Mouse (Mus musculus) left cerebral cortex, postnatal 36 days (tissue): ENCODE measurements around the gene Scd3. TPM values are rescaled to one million over a fixed set of nuclear protein-coding genes. Genes with fewer than 3 reads are reported as not detected.
"Not testable (repeated sequence)": the region's sequence is repeated elsewhere in the genome, so short reads cannot be mapped to it uniquely, and the experiment has no call there.

ENCODE experiments used
- DNase-seq, 2 experiments: peaks; one replicate each; pipeline ENCODE4 v3.0.0; 2021 to 2022; ENCODE audit warnings: low spot score in 2 of 2, mixed read lengths in 1 of 2
- intact Hi-C: fragments of 180-260 bp; cut with DNase I; formaldehyde crosslinking; loops from one replicate; pipeline ENCODE4 v1.15.1; 2025
- total RNA-seq, 2 experiments: library from RNA; stranded (reverse); gene quantifications; 2 replicates each; pipeline ENCODE4 v1.2.3; 2021

The Scd3 gene
- total RNA-seq, 2 experiments from 2014 or later: 2.5 to 2.8 TPM

GRCm38 (mm10) chr19:44229776-44230175, 26.7 kb downstream of the Scd3 start:
- intact Hi-C loops: no loop called here
- no peak for DNase-seq

DNA sequence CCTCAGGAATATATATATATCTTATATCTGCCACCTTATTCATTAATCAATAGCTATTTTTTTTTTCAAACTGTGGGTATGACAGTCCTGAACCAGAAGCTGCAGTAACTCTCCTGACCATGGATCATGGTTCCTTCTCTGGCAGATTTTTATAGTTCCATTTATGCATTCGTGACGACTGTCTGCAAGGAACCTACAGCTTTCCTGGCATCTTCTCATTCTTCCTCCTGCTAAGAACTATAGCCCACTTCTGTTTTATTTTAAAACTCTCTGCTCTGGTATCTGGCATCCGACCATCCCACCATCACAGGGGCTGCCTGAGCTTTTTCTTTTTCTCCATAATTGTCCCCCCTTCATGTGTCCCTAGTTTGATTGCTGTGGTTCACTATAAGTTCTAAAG, 27.1 kb downstream of the Scd3 start:
- DNase-seq: no peak

DNA sequence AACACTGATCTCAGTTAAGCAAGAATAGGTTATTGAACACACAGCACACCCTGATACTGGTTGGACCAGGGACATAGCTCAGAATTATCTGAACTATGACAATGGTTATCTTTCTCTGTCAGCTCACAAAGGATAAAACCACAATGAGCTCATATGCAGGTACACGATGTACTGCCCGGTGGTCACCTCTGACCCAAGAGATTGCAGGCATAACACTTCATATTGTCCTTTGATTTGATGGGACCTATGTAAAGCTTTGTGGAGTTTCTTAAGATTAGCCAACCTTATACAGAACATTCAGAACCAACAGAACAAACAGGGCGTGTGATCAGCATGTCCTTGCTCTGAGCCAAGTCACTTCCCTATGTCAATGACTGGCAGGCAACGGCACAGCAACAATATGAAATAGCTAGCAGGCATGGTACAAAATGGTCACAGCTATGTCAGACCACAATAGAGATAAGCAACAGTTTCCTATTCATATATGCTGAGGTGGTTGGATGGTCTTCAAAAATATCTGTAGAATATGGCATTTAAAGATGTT, 28.6 kb downstream of the Scd3 start:
- intact Hi-C loops: no loop called here
- no peak for DNase-seq

More for the DNA sequence above, 27.1 kb downstream of the Scd3 start:
- intact Hi-C loops: no loop called here

GRCm38 (mm10) chr19:44237471-44238006, 34.5 kb downstream of the Scd3 start:
- intact Hi-C loops: no loop called here
- peak in 1 of 2 experiments; percentile 14 for DNase-seq

GRCm38 (mm10) chr19:44238906-44239305, 35.8 kb downstream of the Scd3 start:
- intact Hi-C loops: no loop called here
- no peak for DNase-seq

GRCm38 (mm10) chr19:44245761-44246171, 42.7 kb downstream of the Scd3 start:
- DNase-seq: no peak
- intact Hi-C loops: loop anchor here (5.0 kb wide), 1 partner anchor 162 kb away; the partner anchor contains the start of gene Scd1

GRCm38 (mm10) chr19:44246341-44246911, 43.4 kb downstream of the Scd3 start:
- intact Hi-C loops: loop anchor here (5.0 kb wide), 1 partner anchor 161 kb away; the partner anchor contains the start of gene Scd1
- no peak for DNase-seq

GRCm38 (mm10) chr19:44247281-44248080, 44.4 kb downstream of the Scd3 start:
- intact Hi-C loops: loop anchor here (1.0 to 5.0 kb wide), 3 partner anchors 20 to 160 kb away; partner anchors contain the start of gene Scd1
- no peak for DNase-seq

DNA sequence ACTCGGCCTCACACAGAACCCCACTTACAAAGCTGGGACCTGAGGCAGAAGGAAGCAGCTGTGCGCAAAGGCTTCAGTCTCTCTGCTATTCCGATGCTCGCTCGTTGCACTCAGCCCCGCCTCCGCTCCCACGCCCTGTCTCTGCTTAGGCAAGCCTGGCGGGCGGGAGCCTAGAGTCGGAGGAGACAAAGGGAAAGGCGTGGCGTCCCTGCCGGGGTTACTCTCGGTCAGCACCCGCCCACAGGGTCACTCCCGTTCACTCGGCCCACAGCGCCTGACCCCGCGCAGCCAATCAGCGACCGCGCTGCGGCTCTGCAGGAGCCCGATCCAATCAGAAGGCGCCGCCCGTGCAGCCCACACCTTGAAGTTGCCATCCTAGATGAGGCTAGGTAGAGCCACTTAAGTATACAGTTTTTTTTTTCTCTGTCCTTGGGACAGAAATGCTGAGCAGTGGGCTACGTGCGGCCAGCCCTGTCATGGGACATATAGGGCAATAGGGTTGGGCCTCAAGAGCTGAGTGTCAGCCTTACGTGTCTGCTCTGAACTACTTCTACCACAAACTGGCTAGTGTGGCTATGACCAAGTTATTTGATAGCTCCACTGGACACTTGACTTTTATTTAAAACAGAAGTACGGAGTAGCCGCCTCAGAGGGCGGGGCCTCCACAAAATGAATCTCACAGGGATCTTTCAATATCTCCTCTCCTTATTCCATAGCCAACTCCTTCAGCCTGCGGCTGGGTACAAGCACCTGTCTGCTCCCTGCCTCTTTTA, 45.2 kb downstream of the Scd3 start:
- intact Hi-C loops: loop anchor here (1.0 to 5.0 kb wide), 3 partner anchors 19 to 159 kb away; partner anchors contain the start of gene Scd1
- peak; percentile 88 for DNase-seq

- intact Hi-C loops: loop anchor here (1.0 to 5.0 kb wide), 3 partner anchors 18 to 158 kb away; partner anchors contain the start of gene Scd1
Observed at GRCm38 (mm10) chr19:44248854-44249351, 45.8 kb downstream of the Scd3 start.

GRCm38 (mm10) chr19:44251138-44251537, 48.1 kb downstream of the Scd3 start:
- DNase-seq, intact Hi-C loops: not testable (repeated sequence)

More at GRCm38 (mm10) chr19:44248854-44249351, 45.8 kb downstream of the Scd3 start:
- DNase-seq: no peak

DNA sequence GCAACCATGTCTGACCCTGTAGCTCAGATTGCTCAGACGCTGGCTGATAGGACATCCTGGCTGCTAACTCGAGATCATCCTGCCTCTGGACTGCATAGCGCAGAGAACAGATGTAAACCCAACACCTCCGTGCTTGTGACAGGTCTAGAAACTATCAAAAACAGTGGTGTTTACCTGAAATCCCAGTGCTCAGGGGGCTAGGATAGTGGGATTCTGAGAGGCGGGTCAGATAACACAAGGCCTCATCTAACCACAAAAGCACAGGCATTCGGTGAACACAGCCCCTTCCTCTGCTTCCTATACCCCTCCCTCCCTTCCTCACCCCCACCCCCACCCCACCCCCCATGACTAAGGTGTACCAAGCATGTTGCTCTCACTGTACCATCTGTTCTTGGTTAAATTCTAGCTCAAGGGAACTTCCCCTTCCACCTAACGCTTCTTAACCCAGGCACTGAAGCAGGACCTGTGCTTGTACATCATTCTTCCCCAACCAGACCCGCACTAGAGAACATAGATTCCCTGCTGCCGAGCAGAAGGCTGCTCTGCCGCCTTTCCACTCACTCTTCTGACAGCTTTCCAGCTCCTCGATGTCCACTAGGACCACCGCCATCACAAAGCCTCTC, 49.0 kb downstream of the Scd3 start:
- intact Hi-C loops: no loop called here
- DNase-seq: no peak

GRCm38 (mm10) chr19:44254106-44254505, 51.0 kb downstream of the Scd3 start:
- DNase-seq, intact Hi-C loops: not testable (repeated sequence)

DNA sequence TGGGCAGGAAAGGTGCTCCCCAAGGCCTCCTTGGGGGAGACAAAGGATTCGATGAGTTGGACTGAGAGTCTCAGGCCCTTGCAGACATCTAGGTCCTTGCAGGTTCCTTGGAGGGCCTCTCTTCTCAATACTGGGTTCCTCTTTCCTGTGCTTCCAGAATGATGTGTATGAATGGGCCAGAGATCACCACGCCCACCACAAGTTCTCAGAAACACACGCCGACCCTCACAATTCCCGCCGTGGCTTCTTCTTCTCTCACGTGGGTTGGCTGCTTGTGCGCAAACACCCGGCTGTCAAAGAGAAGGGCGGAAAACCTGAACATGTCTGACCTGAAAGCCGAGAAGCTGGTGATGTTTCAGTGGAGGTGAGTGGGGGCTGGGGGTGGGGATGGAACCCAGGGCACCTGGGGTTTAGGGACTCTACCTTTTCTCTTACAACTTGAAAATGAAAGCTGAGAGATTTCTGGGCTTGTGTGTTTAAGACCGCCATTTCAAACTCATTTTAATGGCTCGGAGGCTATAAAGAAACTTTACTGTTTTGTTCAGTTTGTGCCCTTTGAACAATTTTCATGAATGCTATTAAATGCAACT, 54.4 kb downstream of the Scd3 start:
- intact Hi-C loops: no loop called here
- DNase-seq: no peak

DNA sequence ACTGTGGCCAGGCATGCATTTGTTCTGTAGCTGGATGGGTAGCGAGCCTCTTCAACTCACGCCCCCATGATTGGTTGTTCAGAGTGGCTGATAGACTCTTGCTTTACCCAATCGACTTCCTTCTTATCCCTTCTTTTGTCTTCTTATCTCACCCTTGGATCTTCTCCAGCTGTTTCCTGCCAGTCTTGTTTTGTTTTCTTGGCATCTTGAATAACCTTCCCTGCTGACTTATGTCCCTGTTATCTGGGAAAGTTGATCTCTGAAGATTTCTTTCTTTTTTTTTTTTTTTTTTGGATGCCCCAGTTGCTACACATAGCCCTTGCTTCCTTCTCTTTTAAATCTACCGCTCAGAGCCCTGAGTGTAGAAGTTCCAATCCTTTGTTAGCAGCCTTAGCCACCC, 56.4 kb downstream of the Scd3 start:
- intact Hi-C loops: no loop called here
- no peak for DNase-seq

DNA sequence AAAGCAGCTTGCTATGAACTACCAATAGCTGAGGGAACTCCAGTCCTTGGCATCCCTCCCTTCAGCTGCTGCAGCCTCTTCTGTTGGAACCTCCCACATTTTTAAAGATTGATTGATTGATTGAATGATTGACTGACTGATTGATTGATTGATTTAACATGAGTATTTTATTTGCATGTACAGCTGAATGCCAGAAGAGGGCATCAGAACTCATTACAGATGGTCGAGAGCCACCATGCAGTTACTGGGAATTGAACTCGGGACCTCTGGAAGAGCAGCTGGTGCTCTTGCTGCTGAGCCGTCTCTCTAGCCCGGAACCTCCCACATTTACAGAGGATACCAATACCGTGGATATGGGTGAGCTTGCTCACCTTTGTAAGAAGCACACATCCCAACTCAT, 57.4 kb downstream of the Scd3 start:
- DNase-seq: no peak
- intact Hi-C loops: no loop called here

DNA sequence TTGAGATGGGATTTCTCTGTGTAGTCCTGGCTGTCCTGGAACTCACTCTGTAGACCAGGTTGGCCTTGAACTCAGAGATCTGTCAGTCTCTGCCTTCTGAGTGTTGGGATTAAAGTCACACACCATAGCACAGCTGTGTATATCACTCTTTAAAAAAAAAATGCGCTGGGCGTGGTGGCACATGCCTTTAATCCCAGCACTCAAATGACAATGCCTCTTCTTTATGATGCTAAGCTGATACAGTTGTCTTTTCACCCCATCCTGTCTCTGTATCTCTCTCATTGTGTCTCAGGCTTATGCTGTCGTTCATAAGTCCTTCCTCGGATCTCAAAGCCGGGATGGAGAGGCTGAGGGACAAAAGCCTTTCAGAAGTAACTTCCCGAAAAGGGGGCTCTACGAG, 58.7 kb downstream of the Scd3 start:
- DNase-seq: no peak
- intact Hi-C loops: no loop called here

DNA sequence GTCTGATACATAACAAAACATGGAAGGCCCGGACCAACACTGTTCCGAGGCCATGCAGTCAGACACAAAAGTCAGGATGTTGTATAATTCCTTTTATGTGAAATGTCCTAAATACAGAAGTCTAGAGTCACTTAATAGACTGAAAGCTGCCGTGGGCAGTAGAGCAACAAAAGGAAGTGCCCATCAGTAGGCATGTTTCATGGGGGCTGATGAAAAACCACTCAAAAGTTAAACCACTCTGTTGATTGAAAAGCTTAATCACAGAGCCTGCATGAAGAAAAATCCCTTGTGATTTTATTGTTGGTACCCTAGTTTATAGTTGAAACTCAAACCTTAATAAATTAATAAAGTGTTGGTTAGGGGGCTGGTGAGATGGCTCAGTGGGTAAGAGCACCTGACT, 60.5 kb downstream of the Scd3 start:
- no peak for DNase-seq
- intact Hi-C loops: no loop called here

DNA sequence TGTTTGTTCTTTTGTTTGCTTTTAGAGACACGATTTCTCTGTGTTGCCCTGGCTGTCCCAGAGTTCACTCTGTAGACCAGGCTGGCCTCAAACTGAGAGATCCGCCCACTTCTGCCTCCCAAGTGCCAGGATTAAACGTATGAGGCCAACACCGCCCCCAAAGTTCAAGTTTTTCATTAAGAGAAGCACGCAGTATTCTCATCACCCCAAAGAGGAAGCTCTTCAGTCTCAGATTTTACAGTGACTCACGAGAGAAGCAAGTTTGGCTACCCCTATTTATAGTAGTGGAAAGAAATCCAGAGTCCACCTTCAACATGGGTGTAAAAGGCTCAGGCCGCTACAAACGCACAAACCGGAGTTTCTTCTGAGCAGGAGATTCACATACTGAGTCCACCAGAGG, 61.2 kb downstream of the Scd3 start:
- intact Hi-C loops: no loop called here
- no peak for DNase-seq
